Comparison of ENCODE assay signal across 8 mouse cellular contexts in the genomic region with DNA sequence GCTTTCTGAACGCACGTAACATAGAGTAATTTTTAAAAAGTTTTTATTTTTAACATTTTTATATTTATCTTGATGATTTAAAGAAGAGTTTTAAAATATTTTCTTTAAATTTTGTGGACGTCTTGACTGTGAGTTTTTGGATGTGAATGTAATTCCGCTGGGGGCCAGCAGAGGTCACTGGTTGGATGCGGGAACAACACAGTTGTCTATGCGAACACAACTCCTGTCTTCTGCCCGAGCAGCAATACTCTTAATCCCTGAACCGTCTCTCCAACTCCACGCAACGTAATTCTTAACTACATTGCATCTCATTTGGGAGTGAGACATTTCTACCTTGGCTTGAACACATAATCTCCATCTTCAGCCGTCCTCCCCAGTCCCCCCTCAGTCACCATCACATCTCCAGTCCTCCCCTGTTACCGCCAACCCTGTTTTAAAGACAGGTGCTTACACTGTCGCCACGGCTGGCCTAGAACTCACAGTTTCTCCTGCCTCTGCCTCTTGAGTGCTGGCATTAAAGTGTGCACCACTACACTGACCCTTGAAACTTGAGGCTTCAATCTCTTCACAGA. TPM values are rescaled to one million over a fixed set of nuclear protein-coding genes. Genes with fewer than 3 reads are reported as not detected.
DNase-seq lines count a peak whose midpoint lies in the region; ATAC-seq lines count a peak whose summit lies in the region.

No protein-coding gene starts in this region.

- intact Hi-C loops in left cerebral cortex, postnatal 36 days (cut with DNase I) = loop anchor here (10.0 kb wide), 1 partner anchor 157 kb away; a partner anchor contains a TSS

- no peaks in the 10 kb centered on the region for H3K36me3 ChIP-seq in intestine, embryonic 15.5 days
- H3K36me3 ChIP-seq in midbrain, embryonic 10.5 days = no peaks in the 10 kb centered on the region

- peaks cover 6% of the 10 kb centered on the region; the same call in 1 of the 2 replicates for H3K4me1 ChIP-seq in intestine, embryonic 15.5 days (replicated peaks)
- H3K4me1 ChIP-seq in midbrain, embryonic 10.5 days = peaks cover 14% of the 10 kb centered on the region

- peak; percentile 77 for DNase-seq in layer of hippocampus, adult 11-12 months (ENCODE audit: low spot score)
- no peak for DNase-seq in layer of hippocampus, adult 9-11 months
- peak; percentile 89 for DNase-seq in gastrocnemius, postnatal 10 days
- peak; percentile 59 to 78 for DNase-seq in left cerebral cortex, postnatal 36 days (ENCODE audit: low spot score in 2 of 2)
- peak; percentile 74 for DNase-seq in midbrain, embryonic 10.5 days (ENCODE audit: low spot score)
- peak; percentile 58 to 86 for DNase-seq in spleen, adult 18-20 months

- H3K9me3 ChIP-seq in intestine, embryonic 15.5 days = no peaks in the 10 kb centered on the region
- no peaks in the 10 kb centered on the region for H3K9me3 ChIP-seq in midbrain, embryonic 10.5 days (replicated peaks)

- ATAC-seq in common myeloid progenitor, adult 5-6 weeks (replicated peaks; ENCODE audit: low read depth, poor library complexity, severe bottlenecking) = peak; percentile 90
- ATAC-seq in intestine, embryonic 15.5 days = peak; percentile 66

- 10% methylated on average over 14 of the region's 14 CpGs for WGBS in intestine, embryonic 15.5 days
- 9% methylated on average over 14 of the region's 14 CpGs for WGBS in midbrain, embryonic 10.5 days

- no peak overlapping the region for H3K4me3 ChIP-seq in intestine, embryonic 15.5 days (replicated peaks)
- peak overlapping the region; percentile 37 for H3K4me3 ChIP-seq in midbrain, embryonic 10.5 days

- H3K4me2 ChIP-seq in intestine, embryonic 15.5 days (replicated peaks) = no peak overlapping the region; the same call in 1 of the 2 replicates

- H3K9ac ChIP-seq in intestine, embryonic 15.5 days = no peak overlapping the region

- no peak overlapping the region for H3K27ac ChIP-seq in intestine, embryonic 15.5 days
- 0 out of 2 replicates have a peak overlapping the region, but pooled peaks have one; percentile 9 for H3K27ac ChIP-seq in midbrain, embryonic 10.5 days (replicated peaks)

- no peaks in the 10 kb centered on the region for H3K27me3 ChIP-seq in intestine, embryonic 15.5 days (replicated peaks)
- H3K27me3 ChIP-seq in midbrain, embryonic 10.5 days (ENCODE audit: low read depth, poor library complexity, severe bottlenecking) = peaks cover 32% of the 10 kb centered on the region

RNA-seq across cellular contexts. Expression of a gene that starts 10.3 kb away (rescaled TPM):
- total RNA-seq in common myeloid progenitor, adult 5-6 weeks (2017) = 163 and 170 TPM in 2 replicates
- 100 to 1,000 TPM; 484 to 520 TPM for total RNA-seq in gastrocnemius, postnatal 10 days (2021)
- 136 and 146 TPM in 2 replicates for polyA plus RNA-seq in intestine, embryonic 15.5 days (2015; fragmentation: Nextera tagmentation; extraction: Ambion mirVana)
- total RNA-seq in left cerebral cortex, postnatal 36 days (2021) = 10 to 100 TPM; 19.5 to 21.8 TPM
- polyA plus RNA-seq in midbrain, embryonic 10.5 days (2016; fragmentation: Nextera tagmentation; extraction: Ambion mirVana) = 31.5 and 41.7 TPM in 2 replicates

RNA-seq across cellular contexts. Expression of a gene that starts 22.5 kb away (rescaled TPM):
- total RNA-seq in common myeloid progenitor, adult 5-6 weeks (2017) = not detected in 2 replicates
- total RNA-seq in gastrocnemius, postnatal 10 days (2021) = 100 to 1,000 TPM; 383 to 415 TPM
- polyA plus RNA-seq in intestine, embryonic 15.5 days (2015; fragmentation: Nextera tagmentation; extraction: Ambion mirVana) = 0.29 and 0.37 TPM in 2 replicates
- total RNA-seq in left cerebral cortex, postnatal 36 days (2021) = 1 to 10 TPM in 1 of 2 experiments, under 1 TPM in 1; 0.77 to 2.1 TPM
- polyA plus RNA-seq in midbrain, embryonic 10.5 days (2016; fragmentation: Nextera tagmentation; extraction: Ambion mirVana) = 1.5 and 2.1 TPM in 2 replicates

RNA-seq across cellular contexts. Expression of a gene that starts 29.3 kb away (rescaled TPM):
- total RNA-seq in common myeloid progenitor, adult 5-6 weeks (2017) = not detected in 2 replicates
- 1 to 10 TPM in 1 of 2 experiments, under 1 TPM in 1; 0.70 to 1.1 TPM for total RNA-seq in gastrocnemius, postnatal 10 days (2021)
- 0.67 and 1.5 TPM in 2 replicates for polyA plus RNA-seq in intestine, embryonic 15.5 days (2015; fragmentation: Nextera tagmentation; extraction: Ambion mirVana)
- not detected for total RNA-seq in left cerebral cortex, postnatal 36 days (2021)
- 0.62 and 1.6 TPM in 2 replicates for polyA plus RNA-seq in midbrain, embryonic 10.5 days (2016; fragmentation: Nextera tagmentation; extraction: Ambion mirVana)

RNA-seq across cellular contexts. Expression of a gene that starts 46.5 kb away (rescaled TPM):
- 47.2 and 48.1 TPM in 2 replicates for total RNA-seq in common myeloid progenitor, adult 5-6 weeks (2017)
- total RNA-seq in gastrocnemius, postnatal 10 days (2021) = 10 to 100 TPM; 32.1 to 32.7 TPM
- 26.5 and 31.3 TPM in 2 replicates for polyA plus RNA-seq in intestine, embryonic 15.5 days (2015; fragmentation: Nextera tagmentation; extraction: Ambion mirVana)
- total RNA-seq in left cerebral cortex, postnatal 36 days (2021) = 10 to 100 TPM; 22.5 to 29.9 TPM
- 25.2 and 31.8 TPM in 2 replicates for polyA plus RNA-seq in midbrain, embryonic 10.5 days (2016; fragmentation: Nextera tagmentation; extraction: Ambion mirVana)

RNA-seq across cellular contexts. Expression of a gene that starts 49.0 kb away (rescaled TPM):
- not detected in 2 replicates for total RNA-seq in common myeloid progenitor, adult 5-6 weeks (2017)
- 1 to 10 TPM in 1 of 2 experiments, under 1 TPM in 1; 0.96 to 1.9 TPM for total RNA-seq in gastrocnemius, postnatal 10 days (2021)
- polyA plus RNA-seq in intestine, embryonic 15.5 days (2015; fragmentation: Nextera tagmentation; extraction: Ambion mirVana) = 1.9 and 2.3 TPM in 2 replicates
- 10 to 100 TPM; 68.9 to 75.7 TPM for total RNA-seq in left cerebral cortex, postnatal 36 days (2021)
- polyA plus RNA-seq in midbrain, embryonic 10.5 days (2016; fragmentation: Nextera tagmentation; extraction: Ambion mirVana) = 1.0 and 1.7 TPM in 2 replicates

Comparison
In these comparisons a context has a peak if more than half of its experiments do, and no peak if none do; other contexts are left out.
1. RNA of a gene that starts 22.5 kb away (total RNA-seq): 383 to 415 TPM in gastrocnemius, postnatal 10 days; 0.77 to 2.1 TPM in left cerebral cortex, postnatal 36 days and not detected in common myeloid progenitor, adult 5-6 weeks; every median in the first group is over 100 times any median in the second.